Mouse (Mus musculus): ENCODE data around the gene Nek8. TPM values are rescaled to one million over a fixed set of nuclear protein-coding genes. Genes with fewer than 3 reads are reported as not detected.
"Not testable (repeated sequence)": the region's sequence is repeated elsewhere in the genome, so short reads cannot be mapped to it uniquely, and the experiment has no call there.

Gene Nek8
- polyA plus RNA-seq, 1 experiment from 2014 or later: 18.4 TPM

GRCm38 (mm10) chr11:78135314-78135713 lies 41.2 kb downstream of the Nek8 start:
- not testable (repeated sequence) for H3K27ac ChIP-seq (replicated peaks); H3K36me3 ChIP-seq; H3K27me3 ChIP-seq; H3K9ac ChIP-seq; H3K9me3 ChIP-seq (replicated peaks); H3K4me3 ChIP-seq (replicated peaks); ATAC-seq (ENCODE audit: insufficient number of reproducible peaks, low FRiP score, low TSS enrichment, low read depth); H3K4me2 ChIP-seq (replicated peaks); H3K4me1 ChIP-seq
- WGBS: 91% methylated on average over 7 of the region's 7 CpGs

GRCm38 (mm10) chr11:78134344-78134743 lies 42.1 kb downstream of the Nek8 start:
- Histone ChIP-seq H3K4me1 (no peaks in the 10 kb centered on the region), H3K4me3 (replicated peaks) (no peak overlapping the region), H3K4me2 (replicated peaks) (no peak overlapping the region), H3K36me3 (no peaks in the 10 kb centered on the region), H3K9ac (no peak overlapping the region), H3K9me3 (replicated peaks) (no peaks in the 10 kb centered on the region), H3K27me3 (no peaks in the 10 kb centered on the region), H3K27ac (replicated peaks) (no peak overlapping the region)
- ATAC-seq (ENCODE audit: insufficient number of reproducible peaks, low FRiP score, low TSS enrichment, low read depth): no peak
- WGBS: 60% methylated on average over 3 of the region's 3 CpGs

GRCm38 (mm10) chr11:78133915-78134314 lies 42.6 kb downstream of the Nek8 start:
- no peak for ATAC-seq (ENCODE audit: insufficient number of reproducible peaks, low FRiP score, low TSS enrichment, low read depth)
- WGBS: 78% methylated on average over 6 of the region's 6 CpGs
- no peak overlapping the region for H3K9ac ChIP-seq

GRCm38 (mm10) chr11:78129458-78129857 lies 47.0 kb downstream of the Nek8 start:
- H3K27ac ChIP-seq (replicated peaks): no peak overlapping the region
- H3K4me2 ChIP-seq (replicated peaks): no peak overlapping the region
- H3K36me3 ChIP-seq: no peaks in the 10 kb centered on the region
- WGBS: 76% methylated on average over 8 of the region's 8 CpGs
- H3K9ac ChIP-seq: no peak overlapping the region
- no peaks in the 10 kb centered on the region for H3K9me3 ChIP-seq (replicated peaks)
- H3K4me1 ChIP-seq: peaks cover 6% of the 10 kb centered on the region; the same call in 1 of the 2 replicates
- H3K4me3 ChIP-seq (replicated peaks): no peak overlapping the region
- H3K27me3 ChIP-seq: no peaks in the 10 kb centered on the region
- ATAC-seq (ENCODE audit: insufficient number of reproducible peaks, low FRiP score, low TSS enrichment, low read depth): no peak

More at GRCm38 (mm10) chr11:78133915-78134314, 42.6 kb downstream of the Nek8 start:
- Histone ChIP-seq H3K9me3 (replicated peaks) (no peaks in the 10 kb centered on the region), H3K4me2 (replicated peaks) (no peak overlapping the region), H3K4me3 (replicated peaks) (no peak overlapping the region), H3K36me3 (no peaks in the 10 kb centered on the region), H3K27ac (replicated peaks) (no peak overlapping the region), H3K27me3 (no peaks in the 10 kb centered on the region), H3K4me1 (no peaks in the 10 kb centered on the region)

- H3K27ac ChIP-seq (replicated peaks): peak overlapping the region; percentile 4; the same call in 1 of the 2 replicates
Observed at GRCm38 (mm10) chr11:78126739-78127138, 49.7 kb downstream of the Nek8 start.

GRCm38 (mm10) chr11:78125691-78126090 lies 50.8 kb downstream of the Nek8 start:
- H3K36me3 ChIP-seq: no peaks in the 10 kb centered on the region
- no peak for ATAC-seq (ENCODE audit: insufficient number of reproducible peaks, low FRiP score, low TSS enrichment, low read depth)
- no peak overlapping the region for H3K4me2 ChIP-seq (replicated peaks)
- no peak overlapping the region for H3K9ac ChIP-seq
- H3K4me1 ChIP-seq: peaks cover 6% of the 10 kb centered on the region; the same call in 1 of the 2 replicates
- no peaks in the 10 kb centered on the region for H3K27me3 ChIP-seq
- WGBS: 70% methylated on average over 6 of the region's 6 CpGs
- no peaks in the 10 kb centered on the region for H3K9me3 ChIP-seq (replicated peaks)
- H3K27ac ChIP-seq (replicated peaks): no peak overlapping the region
- no peak overlapping the region for H3K4me3 ChIP-seq (replicated peaks)

More at GRCm38 (mm10) chr11:78126739-78127138, 49.7 kb downstream of the Nek8 start:
- Histone ChIP-seq H3K4me2 (replicated peaks) (no peak overlapping the region), H3K9me3 (replicated peaks) (no peaks in the 10 kb centered on the region), H3K4me1 (peaks cover 6% of the 10 kb centered on the region; the same call in 1 of the 2 replicates), H3K27me3 (no peaks in the 10 kb centered on the region), H3K4me3 (replicated peaks) (no peak overlapping the region), H3K36me3 (no peaks in the 10 kb centered on the region), H3K9ac (no peak overlapping the region)
- 58% methylated on average over 4 of the region's 4 CpGs for WGBS
- no peak for ATAC-seq (ENCODE audit: insufficient number of reproducible peaks, low FRiP score, low TSS enrichment, low read depth)

GRCm38 (mm10) chr11:78123782-78124181 lies 52.7 kb downstream of the Nek8 start:
- no peak overlapping the region for H3K9ac ChIP-seq
- no peak overlapping the region for H3K4me2 ChIP-seq (replicated peaks)
- no peaks in the 10 kb centered on the region for H3K36me3 ChIP-seq
- ATAC-seq (ENCODE audit: insufficient number of reproducible peaks, low FRiP score, low TSS enrichment, low read depth): no peak
- H3K27ac ChIP-seq (replicated peaks): no peak overlapping the region
- no peak overlapping the region for H3K4me3 ChIP-seq (replicated peaks)
- no peaks in the 10 kb centered on the region for H3K9me3 ChIP-seq (replicated peaks)
- H3K4me1 ChIP-seq: peaks cover 6% of the 10 kb centered on the region; the same call in 1 of the 2 replicates
- H3K27me3 ChIP-seq: no peaks in the 10 kb centered on the region

- H3K4me3 ChIP-seq (replicated peaks): no peak overlapping the region
- no peak for ATAC-seq (ENCODE audit: insufficient number of reproducible peaks, low FRiP score, low TSS enrichment, low read depth)
- no peaks in the 10 kb centered on the region for H3K9me3 ChIP-seq (replicated peaks)
- H3K36me3 ChIP-seq: no peaks in the 10 kb centered on the region
- H3K4me1 ChIP-seq: peaks cover 6% of the 10 kb centered on the region; the same call in 1 of the 2 replicates
- H3K4me2 ChIP-seq (replicated peaks): no peak overlapping the region
- 95% methylated on average over 4 of the region's 4 CpGs for WGBS
- no peaks in the 10 kb centered on the region for H3K27me3 ChIP-seq
- H3K9ac ChIP-seq: no peak overlapping the region
- H3K27ac ChIP-seq (replicated peaks): no peak overlapping the region
Observed at GRCm38 (mm10) chr11:78122815-78123214, 53.7 kb downstream of the Nek8 start.

- H3K9ac ChIP-seq: no peak overlapping the region
- H3K27me3 ChIP-seq: no peaks in the 10 kb centered on the region
- H3K4me3 ChIP-seq (replicated peaks): no peak overlapping the region
- H3K4me1 ChIP-seq: peaks cover 12% of the 10 kb centered on the region
- H3K9me3 ChIP-seq (replicated peaks): no peaks in the 10 kb centered on the region
- ATAC-seq (ENCODE audit: insufficient number of reproducible peaks, low FRiP score, low TSS enrichment, low read depth): no peak
- H3K36me3 ChIP-seq: no peaks in the 10 kb centered on the region
- WGBS: 77% methylated on average over 5 of the region's 5 CpGs
- H3K4me2 ChIP-seq (replicated peaks): no peak overlapping the region
- no peak overlapping the region for H3K27ac ChIP-seq (replicated peaks)
Observed at GRCm38 (mm10) chr11:78121176-78121575, 55.3 kb downstream of the Nek8 start.

GRCm38 (mm10) chr11:78119898-78120297 lies 56.6 kb downstream of the Nek8 start:
- Histone ChIP-seq H3K4me3 (replicated peaks) (no peak overlapping the region), H3K27me3 (no peaks in the 10 kb centered on the region), H3K9ac (no peak overlapping the region), H3K9me3 (replicated peaks) (no peaks in the 10 kb centered on the region), H3K27ac (replicated peaks) (no peak overlapping the region), H3K4me1 (peaks cover 14% of the 10 kb centered on the region), H3K4me2 (replicated peaks) (no peak overlapping the region), H3K36me3 (no peaks in the 10 kb centered on the region)
- 78% methylated on average over 8 of the region's 8 CpGs for WGBS
- ATAC-seq (ENCODE audit: insufficient number of reproducible peaks, low FRiP score, low TSS enrichment, low read depth): no peak

- Histone ChIP-seq H3K4me1 (peaks cover 28% of the 10 kb centered on the region), H3K4me2 (replicated peaks) (no peak overlapping the region), H3K9me3 (replicated peaks) (no peaks in the 10 kb centered on the region), H3K36me3 (no peaks in the 10 kb centered on the region), H3K27ac (replicated peaks) (no peak overlapping the region), H3K27me3 (no peaks in the 10 kb centered on the region), H3K4me3 (replicated peaks) (no peak overlapping the region), H3K9ac (no peak overlapping the region)
- ATAC-seq (ENCODE audit: insufficient number of reproducible peaks, low FRiP score, low TSS enrichment, low read depth): no peak
Observed at GRCm38 (mm10) chr11:78118467-78118866, 58.0 kb downstream of the Nek8 start.

GRCm38 (mm10) chr11:78116146-78116410 lies 60.4 kb downstream of the Nek8 start:
- Histone ChIP-seq H3K36me3 (no peaks in the 10 kb centered on the region), H3K4me3 (replicated peaks) (peak overlapping the region; percentile 81), H3K27me3 (no peaks in the 10 kb centered on the region), H3K27ac (replicated peaks) (peak overlapping the region; percentile 79), H3K9me3 (replicated peaks) (no peaks in the 10 kb centered on the region), H3K4me2 (replicated peaks) (peak overlapping the region; percentile 64), H3K4me1 (peaks cover 28% of the 10 kb centered on the region), H3K9ac (peak overlapping the region; percentile 52)
- ATAC-seq (ENCODE audit: insufficient number of reproducible peaks, low FRiP score, low TSS enrichment, low read depth): no peak
- WGBS: 4% methylated on average over 5 of the region's 5 CpGs

All from embryonic facial prominence, embryonic 15.5 days (tissue).